In genomic region chr19:44895245-44895644, GRCm38 (mm10) we compare ENCODE assay signal across 9 mouse cellular contexts. TPM values are rescaled to one million over a fixed set of nuclear protein-coding genes. Genes with fewer than 3 reads are reported as not detected.
DNase-seq lines count a peak whose midpoint lies in the region; ATAC-seq and TF ChIP-seq lines count a peak whose summit lies in the region.
"Had no signal": no experiment of that assay in that cellular context is flagged by ENCODE, and none has a peak within 500 bp of the region (broad histone marks: within the 10 kb centered on the region; RNA-seq: fewer than 3 reads in every experiment).

No protein-coding gene starts in this region.

- H3K4me3 ChIP-seq in heart, adult 2 months: no peak overlapping the region
- no peak overlapping the region for H3K4me3 ChIP-seq in bone marrow, adult 2 months (replicated peaks; ENCODE audit: control insufficient read depth, low read depth, low read length)

- no peaks in the 10 kb centered on the region for H3K79me2 ChIP-seq in heart, adult 2 months (replicated peaks; ENCODE audit: control insufficient read depth, insufficient read depth, low read length)

- WGBS in heart, adult 2 months: under 1% methylated on average over 4 of the region's 4 CpGs
- WGBS in bone marrow, adult 2 months: under 1% methylated on average over 4 of the region's 4 CpGs

- H3K9ac ChIP-seq in heart, adult 2 months (ENCODE audit: low read depth, low read length): no peak overlapping the region

- TF ChIP-seq POLR2A in heart, adult 2 months (IDR thresholded peaks at IDR 0.05; ENCODE audit: insufficient read depth, low read depth, low read length): no peak
- no peak for TF ChIP-seq POLR2A in bone marrow, adult 2 months (IDR thresholded peaks at IDR 0.05; ENCODE audit: borderline replicate concordance, control insufficient read depth, low read depth, low read length)

- intact Hi-C loops in heart, adult 2 months (cut with DNase I): loop anchor here (1.0 kb wide), 1 partner anchor 313 kb away; no protein-coding TSS in a partner anchor
- intact Hi-C loops in heart, postnatal 25 days (cut with DNase I): loop anchor here (1.0 kb wide), 1 partner anchor 313 kb away; no protein-coding TSS in a partner anchor

- ATAC-seq in erythroblast, adult 5-6 weeks (replicated peaks; ENCODE audit: low FRiP score, poor library complexity, severe bottlenecking): 0 out of 2 replicates have a peak, but pooled peaks have one; percentile 4
- peak; percentile 82 for ATAC-seq in megakaryocyte progenitor cell, adult 5-6 weeks (replicated peaks; ENCODE audit: poor library complexity)

- no peaks in the 10 kb centered on the region for H3K36me3 ChIP-seq in heart, adult 2 months (ENCODE audit: control insufficient read depth, insufficient read depth, low read length)

- peak; percentile 91 for TF ChIP-seq CTCF in heart, adult 2 months (IDR thresholded peaks at IDR 0.05)
- peak; percentile 73 for TF ChIP-seq CTCF in bone marrow, adult 2 months (IDR thresholded peaks at IDR 0.05; ENCODE audit: control insufficient read depth, insufficient read depth, low read length)

- no peaks in the 10 kb centered on the region; the same call in 1 of the 2 replicates for H3K27me3 ChIP-seq in heart, adult 2 months (ENCODE audit: control insufficient read depth, insufficient read depth, low read length)

- TF ChIP-seq EP300 in heart, adult 2 months (IDR thresholded peaks at IDR 0.05; ENCODE audit: insufficient read depth, low read depth, low read length): peak; percentile 97

- H3K27ac ChIP-seq in heart, adult 2 months: no peak overlapping the region
- no peak overlapping the region for H3K27ac ChIP-seq in bone marrow, adult 2 months (ENCODE audit: control insufficient read depth, insufficient read depth, low read depth, low read length, poor library complexity)
- H3K27ac ChIP-seq: macrophage had no signal

- DNase-seq in heart, adult 2 months: peak; percentile 70 to 73
- no peak for DNase-seq in heart, adult 8-10 months (ENCODE audit: low spot score)
- peak; percentile 37 for DNase-seq in heart, postnatal 25 days (ENCODE audit: low spot score)
- DNase-seq in layer of hippocampus, postnatal 36 days: peak; percentile 65 to 66
- DNase-seq in spleen, postnatal 4 days (ENCODE audit: low spot score in 2 of 2): peak; percentile 27 to 71

- peaks cover 2% of the 10 kb centered on the region for H3K4me1 ChIP-seq in heart, adult 2 months (ENCODE audit: control insufficient read depth, insufficient read depth, low read length)
- no peaks in the 10 kb centered on the region for H3K4me1 ChIP-seq in bone marrow, adult 2 months (ENCODE audit: control insufficient read depth, insufficient read depth, low read length)

RNA-seq across cellular contexts. Expression of gene Slf2, which starts 35.7 kb away (rescaled TPM):
- 10 to 100 TPM; 18.4 to 23.0 TPM for total RNA-seq in heart, adult 2 months (2021)
- 14.3 and 16.6 TPM in 2 replicates for polyA plus RNA-seq in heart, adult 2 months (2012; rRNA removed)
- total RNA-seq in heart, adult 8-10 months (2022): 10 to 100 TPM; 18.2 to 21.9 (median 19.7) TPM
- polyA plus RNA-seq in bone marrow, adult 2 months (2011; ENCODE audit: insufficient read depth, insufficient read length, low replicate concordance, missing spikeins): 5.7 and 7.7 TPM in 2 replicates
- 14.0 TPM in 2 replicates for total RNA-seq in erythroblast, adult 5-6 weeks (2015; ENCODE audit: low replicate concordance)
- total RNA-seq in erythroblast, adult 5-6 weeks (2017; ENCODE audit: low replicate concordance): 13.6 and 16.3 TPM in 2 replicates
- total RNA-seq in heart, postnatal 25 days (2021): 10 to 100 TPM; 18.4 to 22.0 TPM
- total RNA-seq in layer of hippocampus, postnatal 36 days (2021): 10 to 100 TPM; 39.5 to 46.2 TPM
- total RNA-seq in megakaryocyte progenitor cell, adult 5-6 weeks (2015): 28.4 and 34.7 TPM in 2 replicates
- total RNA-seq in megakaryocyte progenitor cell, adult 5-6 weeks (2017): 35.4 and 42.4 TPM in 2 replicates
